Mouse (Mus musculus): ENCODE data around the gene Tmtc2.

DNA sequence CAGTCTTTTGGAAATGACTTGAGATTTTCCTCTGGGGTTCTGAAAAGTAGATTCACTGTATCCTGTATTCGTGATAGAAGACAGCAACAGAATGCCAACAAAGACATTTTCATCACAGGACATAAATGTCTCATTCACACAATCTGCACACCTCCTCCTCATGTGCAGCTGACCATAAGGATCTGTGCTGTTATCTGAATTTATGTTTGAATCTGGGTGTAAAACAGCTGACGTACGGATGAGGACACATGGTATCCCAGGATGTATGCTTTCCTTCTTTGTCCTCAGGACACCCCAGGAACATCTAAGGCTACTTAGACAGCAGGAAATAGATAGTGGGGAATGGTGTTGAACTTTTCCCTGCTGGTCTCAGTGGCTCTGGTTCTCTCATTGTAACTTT is 37.9 kb upstream of the Tmtc2 start:
- no peak for TF ChIP-seq CTCF (IDR thresholded peaks at IDR 0.05; ENCODE audit: insufficient read depth, low read depth, low read length)
- no peak for TF ChIP-seq POLR2A (IDR thresholded peaks at IDR 0.05; ENCODE audit: insufficient read depth, low read depth, low read length)

Measured in olfactory bulb, adult 2 months (tissue).